Mouse (Mus musculus) splenic B cell, adult 2 months (primary cell): ENCODE data around the gene Eid2.

Source experiments
- DNase-seq: peaks from one replicate; pipeline ENCODE4 v3.0.0-alpha.2; 2011; ENCODE audit warnings: low read depth, low spot score
- H3K27me3 ChIP-seq: 2 replicates; pipeline ENCODE4 v1.6.1; 2012; ENCODE audit warnings: mild to moderate bottlenecking, low read length, moderate library complexity, mixed read lengths; ENCODE audit not compliant: control insufficient read depth, poor library complexity, insufficient read depth, severe bottlenecking
- H3K36me3 ChIP-seq: 2 replicates; pipeline ENCODE4 v1.6.1; 2012; ENCODE audit warnings: mild to moderate bottlenecking, low read length, moderate library complexity, mixed read lengths; ENCODE audit not compliant: control insufficient read depth, poor library complexity, insufficient read depth, severe bottlenecking

The Eid2 gene

DNA sequence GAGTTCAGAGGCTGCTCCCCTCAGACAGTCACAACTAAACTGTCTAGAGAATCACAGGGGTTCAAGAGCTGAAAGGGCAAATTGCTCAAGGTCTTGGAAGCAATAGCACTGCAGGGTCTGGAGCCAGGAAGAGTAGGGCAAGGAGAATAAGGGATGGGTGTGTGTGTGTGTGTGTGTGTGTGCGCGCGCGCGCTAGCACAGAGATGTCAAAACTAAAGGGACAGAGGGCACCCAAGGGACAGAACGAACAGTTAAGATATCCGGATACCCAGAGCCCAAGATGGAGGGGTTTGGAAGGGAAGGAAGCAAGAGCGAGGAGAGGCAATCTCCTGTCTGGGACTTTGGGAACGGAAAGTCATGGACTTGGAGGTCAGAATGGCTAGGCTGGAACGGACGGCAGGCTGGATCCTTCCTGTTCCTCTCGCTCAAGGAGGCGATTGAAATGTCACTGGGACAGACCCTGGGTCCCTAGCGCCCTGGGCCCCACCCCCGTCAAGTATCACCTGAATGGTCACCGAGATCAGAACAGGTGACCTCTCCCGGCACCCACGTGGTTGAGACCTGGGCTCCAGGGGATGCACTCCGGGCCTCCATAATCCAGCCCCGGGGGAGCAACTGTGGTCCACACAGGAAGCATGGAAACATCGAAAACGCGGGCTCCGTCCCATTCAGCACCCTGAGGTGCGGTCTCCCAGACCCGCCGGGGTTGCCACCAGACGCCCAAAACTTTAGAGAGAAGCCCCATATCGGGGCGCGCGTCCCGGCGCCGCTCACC lies 43.7 kb downstream of the Eid2 start:
- peaks cover 7% of the 10 kb centered on the region; the same call in 1 of the 2 replicates for H3K36me3 ChIP-seq
- no peaks in the 10 kb centered on the region for H3K27me3 ChIP-seq
- DNase-seq: no peak

DNA sequence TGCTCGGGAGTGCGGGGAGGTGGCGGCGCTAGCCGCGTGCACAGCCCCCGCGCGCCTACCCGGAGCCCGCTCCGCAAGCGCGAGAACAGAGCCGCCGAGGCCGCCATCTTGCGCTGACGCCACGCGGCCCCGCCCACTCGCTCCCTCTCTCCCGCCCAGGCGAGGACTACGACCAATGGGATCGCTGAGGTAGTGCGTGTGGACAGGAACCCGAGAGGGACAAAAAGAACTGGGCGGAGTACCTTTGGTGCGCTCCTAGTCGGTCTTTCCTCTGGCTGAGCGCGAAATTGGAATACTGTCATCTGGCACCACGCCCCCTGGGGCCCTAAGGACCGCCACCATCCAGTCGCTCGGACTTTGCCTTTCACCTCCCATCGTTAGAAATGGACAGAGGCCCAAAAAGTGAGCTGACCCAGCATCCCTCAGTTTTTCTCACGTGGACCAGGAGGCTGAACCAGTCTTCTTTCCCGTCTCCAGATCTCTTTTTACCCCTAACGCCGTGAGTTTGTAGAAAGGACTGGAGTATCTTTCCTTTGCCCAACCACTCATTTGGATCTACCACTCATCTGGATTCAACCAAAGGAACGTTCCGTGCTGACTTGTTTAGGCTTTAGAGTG lies 44.4 kb downstream of the Eid2 start, which contains the start of gene Timm50:
Timm50 (minus strand) TSS at position 147 of the 618 bp plus-strand sequence.
- no peaks in the 10 kb centered on the region for H3K27me3 ChIP-seq
- peak; percentile 96 for DNase-seq
- peaks cover 10% of the 10 kb centered on the region; the same call in 1 of the 2 replicates for H3K36me3 ChIP-seq

DNA sequence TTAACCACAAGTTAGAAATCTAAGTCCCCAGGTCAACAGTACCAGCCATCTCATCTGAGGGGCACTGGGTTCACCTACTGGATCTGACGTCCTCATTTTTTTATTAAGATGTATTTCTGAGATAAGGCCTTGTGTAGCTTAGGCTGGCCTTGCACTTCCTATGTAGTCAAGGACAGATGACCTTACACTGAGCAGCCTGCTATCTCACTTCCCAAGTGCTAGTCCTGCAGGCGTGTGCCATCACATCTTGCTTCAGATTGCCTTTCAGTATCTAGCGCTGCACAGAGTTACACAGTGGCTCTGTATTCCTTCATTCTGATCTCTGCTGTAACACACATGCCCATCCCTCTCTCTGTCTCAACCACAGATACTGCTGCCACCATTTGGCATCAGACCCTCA lies 50.4 kb downstream of the Eid2 start:
- DNase-seq: no peak
- H3K27me3 ChIP-seq: no peaks in the 10 kb centered on the region
- H3K36me3 ChIP-seq: peaks cover 24% of the 10 kb centered on the region

DNA sequence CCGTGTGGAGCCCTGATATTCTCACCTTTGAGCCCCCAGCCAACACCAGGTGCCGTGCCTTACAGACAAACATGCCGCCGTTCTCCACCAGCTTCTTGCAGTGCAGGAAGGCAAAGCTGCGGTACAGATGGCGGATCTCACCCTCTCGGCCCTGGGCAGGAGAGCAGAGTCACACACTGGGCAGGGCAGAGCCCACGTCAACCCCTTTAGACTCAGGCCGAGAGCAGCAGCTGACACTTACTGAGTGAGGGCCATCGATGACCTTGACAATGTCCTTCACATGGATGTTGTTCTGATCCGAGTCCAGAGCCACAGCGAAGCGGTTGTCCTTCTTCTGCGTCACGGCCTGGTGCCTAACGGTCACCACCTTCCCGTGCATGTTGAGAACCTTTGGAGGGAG lies 51.0 kb downstream of the Eid2 start:
- H3K27me3 ChIP-seq: no peaks in the 10 kb centered on the region
- no peak for DNase-seq
- peaks cover 27% of the 10 kb centered on the region for H3K36me3 ChIP-seq
